Mouse (Mus musculus): ENCODE results near the gene Tex101.
"Not testable (repeated sequence)": the region's sequence is repeated elsewhere in the genome, so short reads cannot be mapped to it uniquely, and the experiment has no call there.

Gene Tex101

GRCm38 (mm10) chr7:24676575-24676974 lies at the start of gene Tex101:
Gene Tex101, minus strand, starts transcription at chr7:24676675.
- DNase-seq (ENCODE audit: low spot score) = no peak

GRCm38 (mm10) chr7:24715039-24715438 lies 38.6 kb upstream of the Tex101 start:
- no peak for DNase-seq (ENCODE audit: low spot score)

GRCm38 (mm10) chr7:24708832-24709292 lies 32.4 kb upstream of the Tex101 start, which contains the start of gene BC049730:
Gene BC049730, plus strand, starts transcription at chr7:24709242.
- DNase-seq (ENCODE audit: low spot score) = no peak

- DNase-seq (ENCODE audit: low spot score) = not testable (repeated sequence)
These were observed 26.4 kb upstream of the Tex101 start for GRCm38 (mm10) chr7:24702841-24703240.

DNA sequence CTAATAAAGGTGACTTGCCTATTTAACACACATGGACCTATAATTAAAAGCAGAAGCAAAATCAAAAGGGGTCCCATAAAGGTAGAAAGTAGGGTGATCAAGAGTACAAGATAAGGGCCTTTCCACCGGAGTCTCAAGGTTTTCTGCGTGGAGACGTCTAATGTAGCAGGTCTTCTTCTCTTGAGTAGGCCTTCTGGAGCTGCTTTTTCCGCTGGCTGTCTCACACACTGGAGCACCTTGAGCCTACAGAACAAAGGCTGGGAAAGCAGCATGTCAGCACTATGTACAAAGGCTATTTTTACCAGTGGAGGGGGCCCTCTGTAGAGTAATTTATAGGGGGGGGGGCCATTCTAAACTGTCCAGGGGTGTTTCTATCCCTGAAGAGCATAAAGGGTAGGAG lies 21.4 kb upstream of the Tex101 start:
- DNase-seq (ENCODE audit: low spot score) = not testable (repeated sequence)

- DNase-seq (ENCODE audit: low spot score) = not testable (repeated sequence)
These were observed 16.2 kb upstream of the Tex101 start for GRCm38 (mm10) chr7:24692693-24693092.

GRCm38 (mm10) chr7:24687519-24687918 lies 11.0 kb upstream of the Tex101 start:
- DNase-seq (ENCODE audit: low spot score) = not testable (repeated sequence)

DNA sequence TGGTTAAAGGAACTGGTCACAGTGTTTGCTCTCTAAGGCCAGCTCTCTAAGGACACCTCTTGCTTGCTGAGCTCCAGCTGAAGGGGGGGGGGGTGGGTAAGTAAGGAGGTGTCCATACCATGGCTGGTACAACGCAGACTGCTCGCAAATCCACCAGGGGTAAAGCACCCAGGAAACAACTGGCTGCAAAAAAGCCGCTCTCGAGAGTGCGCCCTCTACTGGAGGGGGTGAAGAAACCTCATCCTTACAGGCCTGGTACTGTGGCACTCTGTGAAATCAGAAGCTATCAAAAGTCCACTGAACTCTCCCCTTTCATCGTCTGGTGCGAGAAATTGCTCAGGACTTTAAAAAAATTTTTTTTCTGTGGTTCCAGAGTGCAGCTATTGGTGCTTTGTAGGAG lies 7.6 kb upstream of the Tex101 start:
- DNase-seq (ENCODE audit: low spot score) = peak; percentile 1

- DNase-seq (ENCODE audit: low spot score) = no peak
These were observed 4.5 kb downstream of the Tex101 start for GRCm38 (mm10) chr7:24671944-24672439.

DNA sequence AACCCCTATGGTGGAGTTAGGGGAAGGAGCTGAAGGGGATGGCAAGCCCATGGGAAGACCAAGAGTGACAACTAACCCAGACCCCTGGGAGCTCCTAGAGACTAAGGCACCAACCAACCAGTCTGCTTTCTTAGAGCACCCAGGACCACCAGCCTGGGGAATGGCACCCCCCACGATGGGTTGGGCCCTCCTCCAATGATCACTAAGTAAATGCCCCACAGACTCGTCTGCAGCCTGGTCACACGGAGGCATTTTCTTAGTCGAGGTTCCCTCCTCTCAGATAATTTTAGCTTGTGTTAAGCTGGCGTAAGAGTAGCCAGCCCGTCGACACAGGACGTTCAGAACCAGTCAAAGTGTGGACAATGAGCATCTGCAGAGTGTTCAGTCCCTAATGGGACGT lies 11.5 kb downstream of the Tex101 start:
- DNase-seq (ENCODE audit: low spot score) = no peak

DNA sequence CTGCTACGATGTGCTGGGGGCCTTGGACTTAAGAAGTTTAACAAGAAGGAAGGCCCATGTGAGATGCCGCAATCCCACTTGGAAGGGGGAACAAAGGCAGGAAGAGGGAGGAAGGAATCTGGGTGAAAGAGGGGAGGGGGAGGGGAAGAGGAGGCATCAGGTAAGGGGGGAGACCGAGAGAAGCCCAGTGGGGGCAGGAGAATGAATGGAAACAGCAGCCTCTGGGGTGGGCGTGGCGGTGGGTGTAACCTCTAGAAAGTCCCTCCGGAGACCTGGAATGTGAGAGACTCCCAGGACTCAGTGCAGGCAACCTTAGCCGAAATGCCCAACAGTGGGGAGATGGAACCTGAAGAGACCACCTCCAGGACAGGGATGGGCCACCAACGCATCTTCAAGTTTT lies 12.2 kb downstream of the Tex101 start:
- DNase-seq (ENCODE audit: low spot score) = no peak

GRCm38 (mm10) chr7:24662575-24662974 lies 13.9 kb downstream of the Tex101 start:
- DNase-seq (ENCODE audit: low spot score) = peak; percentile 95

- DNase-seq (ENCODE audit: low spot score) = no peak
These were observed 15.2 kb downstream of the Tex101 start for GRCm38 (mm10) chr7:24661118-24661904.

DNA sequence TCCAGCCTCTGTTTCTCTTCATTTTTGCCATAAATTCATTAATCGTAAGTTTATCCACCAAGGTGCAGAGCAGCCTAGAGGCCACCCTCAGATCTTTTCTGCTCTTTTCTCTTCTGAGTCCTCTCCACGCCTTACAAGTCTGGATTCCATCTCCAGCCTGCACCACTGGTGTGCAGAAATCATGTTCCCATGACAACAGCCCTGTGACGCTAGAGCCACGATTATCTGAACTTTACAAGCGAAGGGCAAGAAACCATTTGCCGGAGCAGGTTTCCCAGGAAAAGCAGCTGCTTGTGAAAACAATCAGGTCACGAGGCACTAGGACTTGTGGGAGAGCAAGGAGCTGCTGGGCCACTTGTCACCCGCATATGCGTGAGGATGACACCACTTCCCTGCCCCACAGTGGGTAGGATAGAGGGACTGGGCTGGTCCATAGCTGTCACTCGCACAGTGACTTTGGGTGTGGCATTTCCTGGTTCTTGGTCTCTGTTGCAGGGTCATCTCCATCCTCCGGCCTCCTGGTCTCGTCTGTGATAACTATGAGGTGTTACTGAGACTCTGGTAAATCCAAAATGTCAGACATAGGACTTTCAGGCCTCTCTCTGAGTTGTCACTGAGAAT lies 16.6 kb downstream of the Tex101 start:
- DNase-seq (ENCODE audit: low spot score) = no peak

DNA sequence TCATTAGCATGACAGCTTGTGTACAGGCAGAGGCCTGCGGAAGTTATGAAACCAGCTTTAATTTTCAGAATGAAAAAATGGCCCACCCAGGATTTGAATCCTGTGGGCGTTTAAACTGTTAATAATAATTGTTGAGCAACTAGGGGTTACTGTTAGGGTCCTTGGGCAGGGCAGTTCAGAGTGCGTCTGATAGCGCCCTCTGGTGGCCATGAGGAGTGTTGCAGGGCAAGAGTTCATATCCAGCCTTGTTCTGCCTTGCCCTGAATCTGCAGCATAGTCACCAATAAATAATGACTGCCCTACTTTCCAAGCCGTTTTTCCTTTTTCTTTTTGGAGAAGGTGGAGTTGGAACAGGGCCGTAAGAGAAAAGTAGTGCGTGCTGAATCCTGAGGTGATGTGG lies 22.8 kb downstream of the Tex101 start:
- peak; percentile 82 for DNase-seq (ENCODE audit: low spot score)

DNA sequence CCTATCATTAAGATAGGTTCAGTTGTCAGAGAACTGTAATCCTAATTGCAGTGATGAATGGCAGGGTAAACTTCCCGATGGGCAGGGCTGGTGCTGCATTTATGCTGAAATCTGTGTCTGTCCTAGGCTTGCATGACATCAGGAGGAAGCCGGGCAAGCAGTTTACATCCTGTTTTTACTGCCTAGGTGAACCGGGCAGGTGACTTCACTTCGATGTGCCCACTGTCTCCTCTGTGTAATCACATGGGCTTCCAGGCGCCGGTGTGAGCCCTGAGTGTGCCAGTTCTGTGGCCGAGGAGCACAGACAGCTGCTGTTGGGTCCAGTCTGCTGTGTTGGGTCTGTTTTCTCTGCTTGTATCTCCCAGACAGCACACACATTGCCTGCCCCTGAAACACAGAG lies 30.0 kb downstream of the Tex101 start:
- DNase-seq (ENCODE audit: low spot score) = no peak

GRCm38 (mm10) chr7:24644996-24645395 lies 31.5 kb downstream of the Tex101 start:
- no peak for DNase-seq (ENCODE audit: low spot score)

DNA sequence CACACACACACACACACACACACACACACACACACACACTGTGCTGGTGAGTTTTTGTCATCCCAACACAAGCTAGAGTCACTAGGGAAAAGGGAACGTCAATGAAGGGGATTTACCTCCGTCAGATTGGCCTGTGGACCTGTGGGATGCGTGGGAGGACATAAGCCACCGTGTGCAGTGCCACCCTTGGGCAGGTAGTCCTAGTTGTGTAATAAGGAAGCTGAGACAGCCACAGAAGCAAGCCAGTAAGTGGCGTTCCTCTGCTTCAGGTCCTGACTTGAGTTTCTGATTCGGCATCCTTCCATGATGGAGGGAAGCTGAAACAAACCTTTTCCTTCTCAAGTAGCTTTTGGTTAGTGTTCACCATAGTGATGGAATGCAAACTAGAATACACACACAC lies 32.0 kb downstream of the Tex101 start:
- DNase-seq (ENCODE audit: low spot score) = no peak

- DNase-seq (ENCODE audit: low spot score) = peak; percentile 78
These were observed 34.0 kb downstream of the Tex101 start for GRCm38 (mm10) chr7:24642491-24642890.

DNA sequence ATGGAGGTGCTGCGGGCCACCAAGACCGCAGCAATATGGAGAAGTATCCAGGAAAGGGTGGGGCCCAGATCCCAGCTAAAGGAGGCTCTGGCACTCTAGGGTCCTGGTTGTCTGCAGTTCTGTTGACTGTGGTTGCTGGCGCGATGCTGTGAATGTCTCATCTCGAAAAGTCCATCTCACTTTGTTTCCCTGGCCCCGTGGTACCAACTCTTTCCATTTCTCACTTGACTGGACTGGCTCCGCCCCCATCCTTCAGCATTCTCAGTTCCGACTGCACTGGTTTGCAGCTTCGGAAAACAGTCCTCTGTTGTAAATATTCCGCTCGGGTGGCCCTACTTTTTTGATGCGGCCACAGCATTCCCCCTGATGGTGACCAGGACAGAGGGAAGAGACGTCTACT lies 36.0 kb downstream of the Tex101 start:
- DNase-seq (ENCODE audit: low spot score) = no peak

DNA sequence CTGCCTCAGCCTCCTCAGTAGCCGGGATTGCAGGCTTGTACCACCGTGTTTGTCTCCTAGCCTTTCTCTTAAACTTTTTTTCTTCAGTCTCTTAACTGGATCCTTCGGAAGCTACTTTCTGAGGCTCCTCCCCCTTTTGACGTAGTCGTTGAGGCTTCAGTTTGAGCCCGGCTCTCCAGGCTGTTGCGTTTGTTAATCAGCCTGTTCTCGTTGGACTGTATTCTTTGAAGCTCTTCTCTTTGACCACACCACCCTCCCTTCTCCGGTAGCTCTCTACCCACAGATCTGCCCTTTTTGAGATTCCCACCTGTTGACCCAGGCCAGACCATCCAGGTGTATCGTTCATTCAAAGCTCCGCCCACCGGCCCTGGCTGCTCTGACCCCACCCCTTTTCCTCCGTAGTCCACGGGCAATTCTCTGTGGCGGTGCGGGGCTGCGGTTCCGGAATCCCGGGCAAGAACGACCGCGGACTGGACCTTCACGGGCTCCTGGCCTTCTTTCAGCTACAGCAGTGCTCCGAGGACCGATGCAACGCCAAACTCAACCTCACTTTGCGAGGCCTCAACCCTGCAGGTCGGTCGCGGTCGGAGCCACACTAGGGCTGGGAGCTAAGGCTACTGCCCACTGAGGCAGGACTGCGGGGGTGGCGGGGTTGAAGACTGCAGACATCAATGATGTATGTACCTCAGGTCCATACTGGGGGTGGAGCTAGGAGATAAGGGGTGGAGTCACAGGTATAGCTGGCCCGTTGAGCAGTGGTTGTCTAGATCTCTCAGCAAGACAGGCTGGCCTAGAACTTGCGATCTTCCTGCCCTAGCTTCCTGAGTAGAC lies 38.2 kb downstream of the Tex101 start:
- DNase-seq (ENCODE audit: low spot score) = peak; percentile 56

DNA sequence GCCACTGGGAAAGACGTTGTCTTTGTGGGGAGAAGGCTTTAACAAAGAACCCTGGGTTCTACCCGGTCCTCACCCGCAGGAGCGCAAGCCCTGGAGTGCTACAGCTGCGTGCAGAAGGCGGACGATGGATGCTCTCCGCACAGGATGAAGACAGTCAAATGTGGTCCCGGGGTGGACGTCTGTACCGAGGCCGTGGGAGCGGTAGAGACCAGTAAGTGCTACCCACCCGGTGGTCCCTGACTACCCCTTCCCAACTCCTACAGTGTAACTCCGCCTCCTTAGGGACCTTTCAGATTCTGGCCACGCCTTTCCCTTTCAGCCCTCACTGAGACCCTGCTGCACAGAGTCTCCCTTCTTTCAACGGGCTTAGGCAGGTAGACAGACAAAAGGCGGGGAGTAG lies 39.4 kb downstream of the Tex101 start:
- DNase-seq (ENCODE audit: low spot score) = no peak

Data from retina, embryonic 14.5 days (tissue).